Mouse (Mus musculus) ZHBTc4 (cell line): ENCODE measurements around the gene Rundc3a.

Source experiments
- DNase-seq: peaks from one replicate; pipeline ENCODE4 v3.0.0-alpha.2; 2011; ENCODE audit warnings: low read depth, low spot score

The Rundc3a gene

GRCm38 (mm10) chr11:102448327-102448726 is 55.1 kb downstream of the Rundc3a start:
- peak; percentile 41 for DNase-seq

GRCm38 (mm10) chr11:102449043-102450008 is 56.1 kb downstream of the Rundc3a start:
- DNase-seq = no peak
